Mouse (Mus musculus): ENCODE data around the gene Spag16. TPM values are rescaled to one million over a fixed set of nuclear protein-coding genes. Genes with fewer than 3 reads are reported as not detected.

Spag16 gene
- polyA plus RNA-seq, 1 experiment: not detected

GRCm38 (mm10) chr1:70265920-70266505 lies 439.2 kb downstream of the Spag16 start:
- TF ChIP-seq USF1 (IDR thresholded peaks at IDR 0.05; ENCODE audit: low read depth): no peak
- TF ChIP-seq POLR2AphosphoS2 (IDR thresholded peaks at IDR 0.05; ENCODE audit: insufficient read length, low read depth): no peak
- TF ChIP-seq E2F4 (IDR thresholded peaks at IDR 0.05; ENCODE audit: insufficient read depth): no peak
- no peak for TF ChIP-seq MAX (IDR thresholded peaks at IDR 0.05; ENCODE audit: low read depth)
- TF ChIP-seq POLR2A (IDR thresholded peaks at IDR 0.05; ENCODE audit: insufficient read length, low read depth): no peak
- TF ChIP-seq MYOG (IDR thresholded peaks at IDR 0.05; ENCODE audit: control insufficient read depth in 1 of 3, insufficient read depth in 1 of 3, insufficient read length in 2 of 3, low read depth in 2 of 3): no peak
- no peak for TF ChIP-seq CEBPB (IDR thresholded peaks at IDR 0.05; ENCODE audit: insufficient read depth, poor library complexity, severe bottlenecking)
- TF ChIP-seq TCF3 (IDR thresholded peaks at IDR 0.05; ENCODE audit: insufficient read length, low read depth): no peak
- TF ChIP-seq REST (IDR thresholded peaks at IDR 0.05; ENCODE audit: insufficient read depth, insufficient read length): no peak
- no peak for TF ChIP-seq TCF12 (IDR thresholded peaks at IDR 0.05; ENCODE audit: insufficient read depth, poor library complexity, severe bottlenecking)
- TF ChIP-seq SRF (IDR thresholded peaks at IDR 0.05; ENCODE audit: control insufficient read depth, insufficient read length, low read depth): no peak
- TF ChIP-seq MYOD1 (IDR thresholded peaks at IDR 0.05; ENCODE audit: control insufficient read depth in 1 of 3, insufficient read length in 2 of 3, low read depth in 2 of 3): no peak
- H3K4me3 ChIP-seq: no peak overlapping the region
- no peak overlapping the region for H3ac ChIP-seq (ENCODE audit: control insufficient read depth, insufficient read length)

GRCm38 (mm10) chr1:70270139-70270538 lies 443.4 kb downstream of the Spag16 start:
- Histone ChIP-seq H3ac (ENCODE audit: control insufficient read depth, insufficient read length) (no peak overlapping the region), H3K4me3 (no peak overlapping the region), H3K36me3 (ENCODE audit: control insufficient read depth, insufficient read depth) (no peaks in the 10 kb centered on the region), H3K4me2 (ENCODE audit: low read depth) (no peak overlapping the region), H3K27me3 (ENCODE audit: control insufficient read depth, insufficient read depth, insufficient read length) (no peaks in the 10 kb centered on the region), H3K79me2 (ENCODE audit: control insufficient read depth, insufficient read depth) (no peaks in the 10 kb centered on the region)
- no peak for TF ChIP-seq USF1 (IDR thresholded peaks at IDR 0.05; ENCODE audit: low read depth)
- TF ChIP-seq REST (IDR thresholded peaks at IDR 0.05; ENCODE audit: insufficient read depth, insufficient read length): no peak
- TF ChIP-seq MYOG (IDR thresholded peaks at IDR 0.05; ENCODE audit: control insufficient read depth in 1 of 3, insufficient read depth in 1 of 3, insufficient read length in 2 of 3, low read depth in 2 of 3): no peak
- no peak for TF ChIP-seq POLR2A (IDR thresholded peaks at IDR 0.05; ENCODE audit: insufficient read length, low read depth)
- TF ChIP-seq TCF3 (IDR thresholded peaks at IDR 0.05; ENCODE audit: insufficient read length, low read depth): no peak
- TF ChIP-seq MYOD1 (IDR thresholded peaks at IDR 0.05; ENCODE audit: control insufficient read depth in 1 of 3, insufficient read length in 2 of 3, low read depth in 2 of 3): no peak
- no peak for TF ChIP-seq MAX (IDR thresholded peaks at IDR 0.05; ENCODE audit: low read depth)
- TF ChIP-seq POLR2AphosphoS2 (IDR thresholded peaks at IDR 0.05; ENCODE audit: insufficient read length, low read depth): no peak

More at GRCm38 (mm10) chr1:70265920-70266505, 439.2 kb downstream of the Spag16 start:
- H3K4me2 ChIP-seq (ENCODE audit: low read depth): no peak overlapping the region
- H3K36me3 ChIP-seq (ENCODE audit: control insufficient read depth, insufficient read depth): no peaks in the 10 kb centered on the region
- no peaks in the 10 kb centered on the region for H3K27me3 ChIP-seq (ENCODE audit: control insufficient read depth, insufficient read depth, insufficient read length)
- no peaks in the 10 kb centered on the region for H3K79me2 ChIP-seq (ENCODE audit: control insufficient read depth, insufficient read depth)

- Histone ChIP-seq H3K36me3 (ENCODE audit: control insufficient read depth, insufficient read depth) (no peaks in the 10 kb centered on the region), H3K79me2 (ENCODE audit: control insufficient read depth, insufficient read depth) (no peaks in the 10 kb centered on the region), H3K27me3 (ENCODE audit: control insufficient read depth, insufficient read depth, insufficient read length) (no peaks in the 10 kb centered on the region), H3K4me3 (no peak overlapping the region), H3ac (ENCODE audit: control insufficient read depth, insufficient read length) (no peak overlapping the region), H3K4me2 (ENCODE audit: low read depth) (no peak overlapping the region)
- TF ChIP-seq MAX (IDR thresholded peaks at IDR 0.05; ENCODE audit: low read depth) (no peak), REST (IDR thresholded peaks at IDR 0.05; ENCODE audit: insufficient read depth, insufficient read length) (no peak), CEBPB (IDR thresholded peaks at IDR 0.05; ENCODE audit: insufficient read depth, poor library complexity, severe bottlenecking) (no peak), MYOD1 (IDR thresholded peaks at IDR 0.05; ENCODE audit: control insufficient read depth in 1 of 3, insufficient read length in 2 of 3, low read depth in 2 of 3) (no peak), USF1 (IDR thresholded peaks at IDR 0.05; ENCODE audit: low read depth) (no peak), POLR2A (IDR thresholded peaks at IDR 0.05; ENCODE audit: insufficient read length, low read depth) (no peak), SRF (IDR thresholded peaks at IDR 0.05; ENCODE audit: control insufficient read depth, insufficient read length, low read depth) (no peak), E2F4 (IDR thresholded peaks at IDR 0.05; ENCODE audit: insufficient read depth) (no peak), MYOG (IDR thresholded peaks at IDR 0.05; ENCODE audit: control insufficient read depth in 1 of 3, insufficient read depth in 1 of 3, insufficient read length in 2 of 3, low read depth in 2 of 3) (no peak), POLR2AphosphoS2 (IDR thresholded peaks at IDR 0.05; ENCODE audit: insufficient read length, low read depth) (no peak), TCF12 (IDR thresholded peaks at IDR 0.05; ENCODE audit: insufficient read depth, poor library complexity, severe bottlenecking) (no peak), TCF3 (IDR thresholded peaks at IDR 0.05; ENCODE audit: insufficient read length, low read depth) (no peak)
Measured at GRCm38 (mm10) chr1:70272753-70273152, 446.0 kb downstream of the Spag16 start.

- no peak overlapping the region for H3ac ChIP-seq (ENCODE audit: control insufficient read depth, insufficient read length)
- H3K27me3 ChIP-seq (ENCODE audit: control insufficient read depth, insufficient read depth, insufficient read length): no peaks in the 10 kb centered on the region
- TF ChIP-seq MAX (IDR thresholded peaks at IDR 0.05; ENCODE audit: low read depth): no peak
- no peak for TF ChIP-seq REST (IDR thresholded peaks at IDR 0.05; ENCODE audit: insufficient read depth, insufficient read length)
- TF ChIP-seq POLR2A (IDR thresholded peaks at IDR 0.05; ENCODE audit: insufficient read length, low read depth): no peak
- TF ChIP-seq SRF (IDR thresholded peaks at IDR 0.05; ENCODE audit: control insufficient read depth, insufficient read length, low read depth): no peak
- TF ChIP-seq USF1 (IDR thresholded peaks at IDR 0.05; ENCODE audit: low read depth): no peak
- no peak for TF ChIP-seq MYOD1 (IDR thresholded peaks at IDR 0.05; ENCODE audit: control insufficient read depth in 1 of 3, insufficient read length in 2 of 3, low read depth in 2 of 3)
- no peak for TF ChIP-seq TCF12 (IDR thresholded peaks at IDR 0.05; ENCODE audit: insufficient read depth, poor library complexity, severe bottlenecking)
- no peak for TF ChIP-seq E2F4 (IDR thresholded peaks at IDR 0.05; ENCODE audit: insufficient read depth)
- TF ChIP-seq CEBPB (IDR thresholded peaks at IDR 0.05; ENCODE audit: insufficient read depth, poor library complexity, severe bottlenecking): no peak
- TF ChIP-seq POLR2AphosphoS2 (IDR thresholded peaks at IDR 0.05; ENCODE audit: insufficient read length, low read depth): no peak
- TF ChIP-seq MYOG (IDR thresholded peaks at IDR 0.05; ENCODE audit: control insufficient read depth in 1 of 3, insufficient read depth in 1 of 3, insufficient read length in 2 of 3, low read depth in 2 of 3): no peak
- no peak for TF ChIP-seq TCF3 (IDR thresholded peaks at IDR 0.05; ENCODE audit: insufficient read length, low read depth)
- H3K4me2 ChIP-seq (ENCODE audit: low read depth): no peak overlapping the region
- no peak overlapping the region for H3K4me3 ChIP-seq
- no peaks in the 10 kb centered on the region for H3K79me2 ChIP-seq (ENCODE audit: control insufficient read depth, insufficient read depth)
- H3K36me3 ChIP-seq (ENCODE audit: control insufficient read depth, insufficient read depth): no peaks in the 10 kb centered on the region
Measured at GRCm38 (mm10) chr1:70279296-70279695, 452.5 kb downstream of the Spag16 start.

Data from myocyte (in vitro differentiated cells).